Mouse (Mus musculus) adrenal gland, postnatal 36 days (tissue): ENCODE data around the gene Gp1ba. TPM values are rescaled to one million over a fixed set of nuclear protein-coding genes. Genes with fewer than 3 reads are reported as not detected.

Experiments used
- DNase-seq, 2 experiments: peaks; one replicate each; pipeline ENCODE4 v3.0.0; 2021; ENCODE audit warnings: mixed read lengths in 1 of 2
- total RNA-seq, 2 experiments: library from RNA; stranded (reverse); gene quantifications; 2 replicates each; pipeline ENCODE4 v1.2.3; 2021

Gp1ba gene
- total RNA-seq, 2 experiments from 2014 or later: 0.13 TPM; not detected in 1

- peak; percentile 75 to 87 for DNase-seq
Measured at GRCm38 (mm10) chr11:70653345-70654197, 14.6 kb downstream of the Gp1ba start.

GRCm38 (mm10) chr11:70654198-70654922 is 15.4 kb downstream of the Gp1ba start, which contains the start of gene Pfn1:
TSS of gene Pfn1 (minus strand) at chr11:70654644.
- peak; percentile 83 to 88 for DNase-seq

GRCm38 (mm10) chr11:70654923-70655570 is 16.1 kb downstream of the Gp1ba start:
- DNase-seq: peak; percentile 88 to 93

GRCm38 (mm10) chr11:70655571-70656455 is 16.9 kb downstream of the Gp1ba start:
- DNase-seq: peak; percentile 73 to 84

- peak in 1 of 2 experiments; percentile 69 for DNase-seq
Measured at GRCm38 (mm10) chr11:70656456-70656927, 17.6 kb downstream of the Gp1ba start.

- no peak for DNase-seq
Measured at GRCm38 (mm10) chr11:70656964-70657363, 18.0 kb downstream of the Gp1ba start, which contains the start of gene Eno3. TSS of gene Eno3 (plus strand) at chr11:70657202.

GRCm38 (mm10) chr11:70657573-70657972 is 18.7 kb downstream of the Gp1ba start:
- DNase-seq: no peak

- DNase-seq: no peak
Measured at GRCm38 (mm10) chr11:70657991-70658390, 19.1 kb downstream of the Gp1ba start.

- DNase-seq: no peak
Measured at GRCm38 (mm10) chr11:70658521-70658920, 19.6 kb downstream of the Gp1ba start.

GRCm38 (mm10) chr11:70658942-70659341 is 20.0 kb downstream of the Gp1ba start:
- DNase-seq: no peak

GRCm38 (mm10) chr11:70660571-70660970 is 21.6 kb downstream of the Gp1ba start:
- DNase-seq: no peak

- DNase-seq: no peak
Measured at GRCm38 (mm10) chr11:70663101-70663500, 24.2 kb downstream of the Gp1ba start.

GRCm38 (mm10) chr11:70663957-70664356 is 25.0 kb downstream of the Gp1ba start:
- no peak for DNase-seq

GRCm38 (mm10) chr11:70664741-70665140 is 25.8 kb downstream of the Gp1ba start:
- DNase-seq: no peak

- no peak for DNase-seq
Measured at GRCm38 (mm10) chr11:70666687-70667086, 27.8 kb downstream of the Gp1ba start.

- no peak for DNase-seq
Measured at GRCm38 (mm10) chr11:70667271-70668150, 28.6 kb downstream of the Gp1ba start.

GRCm38 (mm10) chr11:70668335-70668770 is 29.4 kb downstream of the Gp1ba start:
- DNase-seq: peak; percentile 76 to 83

- peak; percentile 95 to 96 for DNase-seq
Measured at GRCm38 (mm10) chr11:70668771-70669505, 30.0 kb downstream of the Gp1ba start, which contains the start of gene Spag7. TSS of gene Spag7 (minus strand) at chr11:70669416.
